Mouse (Mus musculus) CH12.LX (cell line): ENCODE measurements around the gene Sprr2d.

Source experiments
- CHD2 ChIP-seq: IDR thresholded peaks from 2 replicates; pipeline ENCODE4 v1.6.1; 2011; ENCODE audit warnings: low read length, improper control_type of control experiment
- ELF1 ChIP-seq: IDR thresholded peaks from 2 replicates; pipeline ENCODE4 v1.6.1; 2014; ENCODE audit warnings: low read depth, mild to moderate bottlenecking, inconsistent platforms, low read length, improper control_type of control experiment
- EP300 ChIP-seq: IDR thresholded peaks from 2 replicates; pipeline ENCODE4 v1.6.1; 2011; ENCODE audit warnings: low read length, improper control_type of control experiment
- HCFC1 ChIP-seq: IDR thresholded peaks from 2 replicates; pipeline ENCODE4 v1.6.1; 2012; ENCODE audit warnings: low read depth, mild to moderate bottlenecking, inconsistent platforms, low read length, improper control_type of control experiment
- NELFE ChIP-seq: IDR thresholded peaks from 2 replicates; pipeline ENCODE4 v1.6.1; 2011; ENCODE audit warnings: low read depth, low read length, improper control_type of control experiment
- POLR2A ChIP-seq: IDR thresholded peaks from 2 replicates; pipeline ENCODE4 v1.6.1; 2011; ENCODE audit warnings: low read depth, mild to moderate bottlenecking, improper control_type of control experiment, low read length
- SMC3 ChIP-seq: IDR thresholded peaks from 2 replicates; pipeline ENCODE4 v1.6.1; 2011; ENCODE audit warnings: low read depth, low read length, improper control_type of control experiment
- TBP ChIP-seq: conservative IDR thresholded peaks from 2 replicates; pipeline ENCODE4 v1.6.1; 2011; ENCODE audit warnings: low read depth, low read length, improper control_type of control experiment
- TCF12 ChIP-seq: IDR thresholded peaks from 2 replicates; pipeline ENCODE4 v1.6.1; 2014; ENCODE audit warnings: low read depth, mild to moderate bottlenecking, inconsistent platforms, low read length, improper control_type of control experiment

GRCm38 (mm10) chr3:92307406-92307805 lies 31.5 kb upstream of the Sprr2d start:
- TF ChIP-seq CHD2, result no peak
- TF ChIP-seq NELFE, result no peak
- TF ChIP-seq ELF1, result no peak
- TF ChIP-seq SMC3, result no peak
- TF ChIP-seq HCFC1, result no peak
- no peak for TF ChIP-seq TCF12
- no peak for TF ChIP-seq TBP
- TF ChIP-seq EP300, result no peak
- no peak for TF ChIP-seq POLR2A
